8 mouse cellular contexts compared by ENCODE assay signal in the genomic region with DNA sequence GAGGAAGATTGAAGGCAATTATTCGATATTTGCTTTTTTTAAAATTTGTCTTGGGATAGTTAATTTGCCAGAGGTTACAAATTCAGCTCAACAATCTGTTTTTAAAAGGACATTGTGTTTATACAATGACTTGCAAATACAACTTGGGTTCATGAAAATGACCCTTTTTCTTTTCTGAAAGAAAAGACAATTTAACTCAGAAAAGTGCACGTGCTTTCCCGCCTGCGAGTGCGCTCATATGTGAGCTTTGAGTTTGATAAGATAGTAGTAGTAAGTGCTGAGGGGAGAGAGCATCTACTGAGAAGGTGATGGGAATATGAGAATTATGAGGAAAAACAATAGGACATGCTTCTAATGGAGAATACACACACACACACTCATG. TPM values are rescaled to one million over a fixed set of nuclear protein-coding genes. Genes with fewer than 3 reads are reported as not detected.
A peak's percentile ranks its signal among the peaks of the same experiment; 100 is the strongest.
DNase-seq lines count a peak whose midpoint lies in the region; ATAC-seq and TF ChIP-seq lines count a peak whose summit lies in the region.

No protein-coding gene starts in this region.

- 68% methylated on average over 5 of the region's 5 CpGs for WGBS in heart, embryonic 16.5 days
- 81% methylated on average over 5 of the region's 5 CpGs for WGBS in hindbrain, postnatal 0 days
- WGBS in midbrain, embryonic 15.5 days: 87% methylated on average over 5 of the region's 5 CpGs

- peaks cover 6% of the 10 kb centered on the region; the same call in 1 of the 2 replicates for H3K4me1 ChIP-seq in heart, embryonic 16.5 days (ENCODE audit: control insufficient read depth, insufficient read depth, low read length)
- no peaks in the 10 kb centered on the region; the same call in 1 of the 2 replicates for H3K4me1 ChIP-seq in brown adipose tissue, adult 24 weeks (ENCODE audit: control insufficient read depth, insufficient read depth, insufficient read length, low read length)
- H3K4me1 ChIP-seq in hindbrain, postnatal 0 days (ENCODE audit: insufficient read depth, low read length): 0 out of 2 replicates have a peak, but pooled peaks cover 6% of the 10 kb centered on the region
- H3K4me1 ChIP-seq in midbrain, embryonic 15.5 days: peaks cover 9% of the 10 kb centered on the region

- peaks cover 6% of the 10 kb centered on the region for H3K9me3 ChIP-seq in heart, embryonic 16.5 days (replicated peaks; ENCODE audit: control insufficient read depth, low read length)
- no peaks in the 10 kb centered on the region for H3K9me3 ChIP-seq in hindbrain, postnatal 0 days (ENCODE audit: low read length)
- no peaks in the 10 kb centered on the region for H3K9me3 ChIP-seq in midbrain, embryonic 15.5 days

- H3K4me3 ChIP-seq in heart, embryonic 16.5 days (ENCODE audit: low read length): peak overlapping the region; percentile 57
- peak overlapping the region; percentile 51; the same call in 1 of the 2 replicates for H3K4me3 ChIP-seq in brown adipose tissue, adult 24 weeks (ENCODE audit: insufficient read depth, low read depth, low read length)
- H3K4me3 ChIP-seq in hindbrain, postnatal 0 days (ENCODE audit: low read length): peak overlapping the region; percentile 40; the same call in 1 of the 2 replicates
- peak overlapping the region; percentile 38 for H3K4me3 ChIP-seq in midbrain, embryonic 15.5 days

- peak overlapping the region; percentile 86 for H3K4me2 ChIP-seq in heart, embryonic 16.5 days (ENCODE audit: low read depth, low read length)
- H3K4me2 ChIP-seq in hindbrain, postnatal 0 days (ENCODE audit: low read depth, low read length): peak overlapping the region; percentile 80
- peak overlapping the region; percentile 59 for H3K4me2 ChIP-seq in midbrain, embryonic 15.5 days

- H3K36me3 ChIP-seq in heart, embryonic 16.5 days (ENCODE audit: control insufficient read depth, insufficient read depth): no peaks in the 10 kb centered on the region
- H3K36me3 ChIP-seq in hindbrain, postnatal 0 days (ENCODE audit: insufficient read depth, low read length): no peaks in the 10 kb centered on the region
- H3K36me3 ChIP-seq in midbrain, embryonic 15.5 days (replicated peaks): no peaks in the 10 kb centered on the region

- H3K27me3 ChIP-seq in heart, embryonic 16.5 days (ENCODE audit: control insufficient read depth, insufficient read depth, low read length): no peaks in the 10 kb centered on the region
- H3K27me3 ChIP-seq in hindbrain, postnatal 0 days (ENCODE audit: insufficient read depth, low read length): no peaks in the 10 kb centered on the region
- no peaks in the 10 kb centered on the region for H3K27me3 ChIP-seq in midbrain, embryonic 15.5 days (replicated peaks)

- H3K9ac ChIP-seq in heart, embryonic 16.5 days (ENCODE audit: low read length): no peak overlapping the region
- H3K9ac ChIP-seq in hindbrain, postnatal 0 days (replicated peaks; ENCODE audit: low read length): no peak overlapping the region
- H3K9ac ChIP-seq in midbrain, embryonic 15.5 days: no peak overlapping the region

- no peak for TF ChIP-seq CTCF in hindbrain, postnatal 0 days (IDR thresholded peaks at IDR 0.05; ENCODE audit: low read depth)

- no peak for ATAC-seq in heart, embryonic 16.5 days (replicated peaks; ENCODE audit: extremely low read depth, insufficient read depth, low FRiP score)
- ATAC-seq in hindbrain, postnatal 0 days: no peak
- no peak for ATAC-seq in midbrain, embryonic 15.5 days (replicated peaks)
- no peak for ATAC-seq in megakaryocyte progenitor cell, adult 5-6 weeks (replicated peaks; ENCODE audit: poor library complexity)

- no peak overlapping the region for H3K27ac ChIP-seq in heart, embryonic 16.5 days (ENCODE audit: low read length)
- no peak overlapping the region for H3K27ac ChIP-seq in brown adipose tissue, adult 24 weeks (replicated peaks; ENCODE audit: low read depth, low read length)
- H3K27ac ChIP-seq in hindbrain, postnatal 0 days: no peak overlapping the region
- no peak overlapping the region for H3K27ac ChIP-seq in midbrain, embryonic 15.5 days

- DNase-seq in heart, adult 8-10 months (ENCODE audit: low spot score): no peak
- no peak for DNase-seq in hindbrain, postnatal 0 days (ENCODE audit: low spot score)
- no peak for DNase-seq in Muller cell, postnatal 12 days (ENCODE audit: inconsistent ontology term)
- no peak for DNase-seq in right cerebral cortex, postnatal 14 days

RNA-seq across cellular contexts. Expression of gene Mterf1b, which starts 1.1 kb away (rescaled TPM):
- 2.6 and 3.2 TPM in 2 replicates for polyA plus RNA-seq in heart, embryonic 16.5 days (2015; fragmentation: Nextera tagmentation; extraction: Ambion mirVana)
- 1 to 10 TPM; 1.6 to 2.7 (median 2.1) TPM for total RNA-seq in heart, adult 8-10 months (2022)
- 3.8 TPM in 1 of 2 replicates, not detected in the other for polyA plus RNA-seq in brown adipose tissue, adult 24 weeks (2012; ENCODE audit: insufficient read depth, insufficient read length, missing spikeins)
- total RNA-seq in hindbrain, postnatal 0 days (2014; rRNA removed): 0.84 TPM in 1 of 2 replicates, not detected in the other
- 1.3 and 1.6 TPM in 2 replicates for polyA plus RNA-seq in hindbrain, postnatal 0 days (2015; fragmentation: Nextera tagmentation; extraction: Ambion mirVana)
- 3.3 and 4.7 TPM in 2 replicates for polyA plus RNA-seq in midbrain, embryonic 15.5 days (2015; fragmentation: Nextera tagmentation; extraction: Ambion mirVana)
- 3.7 and 3.9 TPM in 2 replicates for total RNA-seq in megakaryocyte progenitor cell, adult 5-6 weeks (2015)
- 1.4 and 5.0 TPM in 2 replicates for total RNA-seq in megakaryocyte progenitor cell, adult 5-6 weeks (2017)
